Mouse (Mus musculus) C2C12 (cell line): ENCODE results near the gene Timm50.

Source experiments
- CTCF ChIP-seq: IDR thresholded peaks from one replicate; pipeline ENCODE4 v1.5.1; 2011; ENCODE audit not compliant: control insufficient read depth, insufficient read depth, insufficient read length
- MAX ChIP-seq: IDR thresholded peaks from one replicate; pipeline ENCODE4 v1.6.1; 2011; ENCODE audit warnings: mild to moderate bottlenecking, control low read depth

DNA sequence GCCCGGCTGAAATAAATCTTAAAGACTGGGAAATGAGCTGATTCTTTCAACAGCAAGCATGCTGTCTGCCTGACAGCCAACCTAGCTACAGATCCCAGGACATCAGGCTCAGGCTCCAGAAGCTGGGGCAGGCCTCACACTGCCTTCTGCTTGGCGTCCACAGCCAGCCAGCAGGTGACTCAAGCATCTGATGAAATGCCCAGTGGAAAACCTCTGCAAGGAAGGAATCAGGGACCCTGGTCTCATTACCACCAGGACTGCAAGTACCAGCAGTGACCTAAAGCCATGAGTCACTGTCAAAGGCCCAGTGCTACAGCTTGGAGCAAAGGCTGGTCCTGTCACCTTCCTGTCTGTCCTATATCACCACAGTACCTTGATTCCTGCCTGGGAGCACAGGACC is 23.6 kb upstream of the Timm50 start:
- TF ChIP-seq CTCF (no peak), MAX (no peak)
